Mouse (Mus musculus) T-helper 2 cell (primary cell): Measurements from ENCODE around the gene Rad50.

Experiments
- in situ Hi-C: fragments of 300-600 bp; cut with MboI, MseI; formaldehyde crosslinking; loops from one replicate; pipeline ENCODE4 v1.15.1; 2025; ENCODE audit warnings: high pct_unique_total_duplicates

The Rad50 gene

GRCm38 (mm10) chr11:53706934-53707717 lies at the start of gene Rad50:
TSS of gene Rad50 (minus strand) at chr11:53707319.
- in situ Hi-C loops: no loop called here

GRCm38 (mm10) chr11:53755011-53755595 lies 48.0 kb upstream of the Rad50 start:
- in situ Hi-C loops: no loop called here

GRCm38 (mm10) chr11:53749716-53750352 lies 42.7 kb upstream of the Rad50 start:
- in situ Hi-C loops: no loop called here

GRCm38 (mm10) chr11:53749306-53749705 lies 42.2 kb upstream of the Rad50 start:
- in situ Hi-C loops: no loop called here

GRCm38 (mm10) chr11:53748614-53749013 lies 41.5 kb upstream of the Rad50 start:
- in situ Hi-C loops: no loop called here

- in situ Hi-C loops: no loop called here
Observed at GRCm38 (mm10) chr11:53747985-53748384, 40.9 kb upstream of the Rad50 start.

GRCm38 (mm10) chr11:53745260-53745659 lies 38.1 kb upstream of the Rad50 start:
- in situ Hi-C loops: no loop called here

GRCm38 (mm10) chr11:53742353-53742752 lies 35.2 kb upstream of the Rad50 start:
- in situ Hi-C loops: no loop called here

- in situ Hi-C loops: loop anchor here (5.0 to 10.0 kb wide), 2 partner anchors 153 to 270 kb away; no protein-coding TSS in a partner anchor
Observed at GRCm38 (mm10) chr11:53737573-53737946, 30.4 kb upstream of the Rad50 start.

- in situ Hi-C loops: loop anchor here (5.0 to 10.0 kb wide), 2 partner anchors 152 to 270 kb away; no protein-coding TSS in a partner anchor
Observed at GRCm38 (mm10) chr11:53736771-53737572, 29.9 kb upstream of the Rad50 start.

- in situ Hi-C loops: loop anchor here (5.0 to 10.0 kb wide), 2 partner anchors 151 to 268 kb away; no protein-coding TSS in a partner anchor
Observed at GRCm38 (mm10) chr11:53735682-53736245, 28.6 kb upstream of the Rad50 start.

- in situ Hi-C loops: loop anchor here (5.0 to 10.0 kb wide), 2 partner anchors 150 to 268 kb away; no protein-coding TSS in a partner anchor
Observed at GRCm38 (mm10) chr11:53734970-53735681, 28.0 kb upstream of the Rad50 start.

GRCm38 (mm10) chr11:53734431-53734830 lies 27.3 kb upstream of the Rad50 start:
- in situ Hi-C loops: loop anchor here (10.0 kb wide), 1 partner anchor 150 kb away; no protein-coding TSS in a partner anchor

GRCm38 (mm10) chr11:53733824-53734223 lies 26.7 kb upstream of the Rad50 start:
- in situ Hi-C loops: loop anchor here (10.0 kb wide), 1 partner anchor 149 kb away; no protein-coding TSS in a partner anchor

- in situ Hi-C loops: loop anchor here (10.0 kb wide), 1 partner anchor 147 kb away; no protein-coding TSS in a partner anchor
Observed at GRCm38 (mm10) chr11:53732244-53732643, 25.1 kb upstream of the Rad50 start.

- in situ Hi-C loops: loop anchor here (10.0 kb wide), 1 partner anchor 147 kb away; no protein-coding TSS in a partner anchor
Observed at GRCm38 (mm10) chr11:53731457-53731856, 24.3 kb upstream of the Rad50 start.

- in situ Hi-C loops: no loop called here
Observed at GRCm38 (mm10) chr11:53720715-53721114, 13.6 kb upstream of the Rad50 start, which contains the start of gene Il5. TSS of gene Il5 (plus strand) at chr11:53720794.

GRCm38 (mm10) chr11:53719701-53720100 lies 12.6 kb upstream of the Rad50 start:
- in situ Hi-C loops: no loop called here

GRCm38 (mm10) chr11:53707718-53708009 lies 545 bp upstream of the Rad50 start:
- in situ Hi-C loops: no loop called here

GRCm38 (mm10) chr11:53706236-53706933 lies 734 bp downstream of the Rad50 start:
- in situ Hi-C loops: no loop called here
